ENCODE assay signal across 8 mouse cellular contexts in the genomic region with DNA sequence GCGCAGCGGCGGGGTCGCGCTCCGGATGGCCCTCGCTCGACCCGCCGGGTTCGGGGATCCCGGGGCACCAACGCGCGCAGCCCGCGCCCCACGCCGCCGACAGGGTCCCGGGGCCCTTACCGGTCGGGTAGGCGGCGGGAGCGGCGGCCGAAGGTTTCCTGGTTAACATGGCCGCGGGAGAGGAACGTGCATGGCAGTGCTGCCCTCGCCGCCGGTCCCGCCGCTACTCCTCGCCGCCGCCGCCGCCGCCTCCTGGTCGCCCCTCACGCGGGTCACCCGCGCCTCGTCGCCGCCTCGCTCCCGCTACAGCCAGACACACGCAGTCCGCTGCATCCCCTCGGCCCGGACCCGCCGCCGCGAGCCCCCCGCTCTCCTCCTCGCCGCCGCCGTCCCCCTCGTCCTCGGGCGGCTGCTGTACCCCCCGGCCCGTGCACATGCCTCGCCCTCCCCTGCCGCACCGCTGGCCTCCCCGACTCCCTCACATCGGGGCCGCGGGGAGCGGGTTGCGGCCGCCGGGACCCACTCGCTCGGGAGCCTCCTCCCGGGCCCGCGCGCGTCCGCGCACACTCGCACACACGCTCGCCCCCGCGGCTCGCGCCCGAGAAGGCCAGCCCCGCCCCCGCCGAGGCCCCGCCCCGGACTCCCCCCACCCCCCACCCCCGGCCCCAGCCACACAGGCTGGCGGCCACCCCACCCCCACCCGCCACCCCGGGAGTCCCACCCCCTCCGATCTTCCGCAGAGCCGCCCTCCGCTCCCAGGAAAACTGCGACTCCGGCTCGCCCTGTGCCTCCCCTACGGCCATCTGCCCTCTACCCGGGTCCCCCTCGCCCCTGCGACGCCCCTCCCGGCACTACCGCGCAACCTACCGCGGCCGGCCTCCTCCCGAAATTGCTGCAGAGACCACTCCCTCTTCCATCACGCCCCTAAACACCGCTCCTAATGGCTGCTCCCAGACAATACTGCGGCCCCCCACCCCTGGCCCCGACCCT. TPM values are rescaled to one million over a fixed set of nuclear protein-coding genes. Genes with fewer than 3 reads are reported as not detected.
DNase-seq lines count a peak whose midpoint lies in the region; ATAC-seq and TF ChIP-seq lines count a peak whose summit lies in the region.

No protein-coding gene starts in this region.

- intact Hi-C loops in left cerebral cortex, postnatal 10 days (cut with DNase I): loop anchor here (2.0 to 5.0 kb wide), 2 partner anchors 204 to 277 kb away; no protein-coding TSS in a partner anchor

- H3K9me3 ChIP-seq in hindbrain, postnatal 0 days (ENCODE audit: low read length): no peaks in the 10 kb centered on the region
- peaks cover 15% of the 10 kb centered on the region for H3K9me3 ChIP-seq in megakaryocyte, embryonic 14.5 days

- H3K4me3 ChIP-seq in hindbrain, postnatal 0 days (ENCODE audit: low read length): peak overlapping the region; percentile 80
- peak overlapping the region; percentile 97 for H3K4me3 ChIP-seq in megakaryocyte, embryonic 14.5 days (replicated peaks)

- ATAC-seq in hindbrain, postnatal 0 days: peak; percentile 89

- peak overlapping the region; percentile 96 for H3K9ac ChIP-seq in hindbrain, postnatal 0 days (replicated peaks; ENCODE audit: low read length)

- H3K27me3 ChIP-seq in hindbrain, postnatal 0 days (ENCODE audit: insufficient read depth, low read length): no peaks in the 10 kb centered on the region
- no peaks in the 10 kb centered on the region for H3K27me3 ChIP-seq in megakaryocyte, embryonic 14.5 days (replicated peaks)

- TF ChIP-seq CTCF in hindbrain, postnatal 0 days (IDR thresholded peaks at IDR 0.05; ENCODE audit: low read depth): peak; percentile 37

- under 1% methylated on average over 60 of the region's 130 CpGs for WGBS in hindbrain, postnatal 0 days

- H3K4me2 ChIP-seq in hindbrain, postnatal 0 days (ENCODE audit: low read depth, low read length): peak overlapping the region; percentile 70

- H3K4me1 ChIP-seq in hindbrain, postnatal 0 days (ENCODE audit: insufficient read depth, low read length): peaks cover 19% of the 10 kb centered on the region
- H3K4me1 ChIP-seq in megakaryocyte, embryonic 14.5 days: peaks cover 50% of the 10 kb centered on the region

- peak overlapping the region; percentile 96 for H3K27ac ChIP-seq in hindbrain, postnatal 0 days

- peak; percentile 34 for DNase-seq in WW6 (ENCODE audit: low read depth, low spot score)
- DNase-seq in cerebellum, postnatal 25 days: peak; percentile 70 to 86
- peak; percentile 61 to 74 for DNase-seq in gastrocnemius, adult 8-10 months (ENCODE audit: low spot score in 2 of 2)
- peak; percentile 93 for DNase-seq in hindbrain, postnatal 0 days (ENCODE audit: low spot score)
- DNase-seq in left cerebral cortex, postnatal 10 days (ENCODE audit: extremely low spot score in 1 of 2, low spot score in 2 of 2): peak; percentile 71 to 90
- peak; percentile 72 to 81 for DNase-seq in right cerebral cortex, adult 2 months (ENCODE audit: low spot score in 2 of 2)
- DNase-seq in urinary bladder, postnatal 10 days (ENCODE audit: low spot score): peak; percentile 45

- no peaks in the 10 kb centered on the region; the same call in 1 of the 2 replicates for H3K36me3 ChIP-seq in hindbrain, postnatal 0 days (ENCODE audit: insufficient read depth, low read length)
- H3K36me3 ChIP-seq in megakaryocyte, embryonic 14.5 days (replicated peaks; ENCODE audit: low read length): peaks cover 27% of the 10 kb centered on the region

RNA-seq across cellular contexts. Expression of a gene that starts 1.1 kb away (rescaled TPM):
- 10 to 100 TPM; 36.5 to 88.3 (median 52.5) TPM for total RNA-seq in gastrocnemius, adult 8-10 months (2022)
- 30.8 and 52.7 TPM in 2 replicates for total RNA-seq in hindbrain, postnatal 0 days (2014; rRNA removed)
- polyA plus RNA-seq in hindbrain, postnatal 0 days (2015; fragmentation: Nextera tagmentation; extraction: Ambion mirVana): 7.7 and 8.0 TPM in 2 replicates
- 100 to 1,000 TPM in 1 of 2 experiments, 10 to 100 TPM in 1; 77.7 to 102 TPM for total RNA-seq in left cerebral cortex, postnatal 10 days (2021)
- 7.6 and 10.5 TPM in 2 replicates for polyA plus RNA-seq in megakaryocyte, embryonic 14.5 days (2012; ENCODE audit: insufficient read depth, low replicate concordance)

Comparison
In these comparisons a context has a peak if more than half of its experiments do, and no peak if none do; other contexts are left out.
1. Peak in every context shown above with its lines: DNase-seq, ATAC-seq, H3K4me3 ChIP-seq and H3K27ac ChIP-seq.
2. DNase-seq: peak in every context shown above with its lines; median percentile 93 in hindbrain, postnatal 0 days; 80 in left cerebral cortex, postnatal 10 days; 78 in cerebellum, postnatal 25 days; 76 in right cerebral cortex, adult 2 months; 68 in gastrocnemius, adult 8-10 months; 45 in urinary bladder, postnatal 10 days; 34 in WW6.